Mouse (Mus musculus) left cerebral cortex, adult 2 months (tissue): Measurements from ENCODE around the gene Ttc13. TPM values are rescaled to one million over a fixed set of nuclear protein-coding genes. Genes with fewer than 3 reads are reported as not detected.

Source experiments
- DNase-seq, 2 experiments: peaks; one replicate each; pipeline ENCODE4 v3.0.0; 2021 to 2022; ENCODE audit warnings: low spot score in 2 of 2, mixed read lengths in 1 of 2; ENCODE audit errors: extremely low spot score in 1 of 2
- H3K27ac ChIP-seq: fragments of 200-600 bp; 2 replicates; pipeline ENCODE4 v1.8.1; 2022
- H3K4me3 ChIP-seq: fragments of 200-600 bp; 2 replicates; pipeline ENCODE4 v1.8.1; 2022
- CTCF ChIP-seq: fragments of 200-600 bp; IDR thresholded peaks from 2 replicates; pipeline ENCODE4 v1.8.1; 2022; ENCODE audit warnings: antibody characterized with exemption, mild to moderate bottlenecking, moderate library complexity
- intact Hi-C: fragments of 180-260 bp; cut with DNase I; formaldehyde crosslinking; loops from one replicate; pipeline ENCODE4 v1.15.1; 2025
- total RNA-seq, 2 experiments: library from RNA; stranded (reverse); gene quantifications; 2 replicates each; pipeline ENCODE4 v1.2.3; 2021

Ttc13 gene
- total RNA-seq, 2 experiments from 2014 or later: 41.4 to 42.6 TPM

DNA sequence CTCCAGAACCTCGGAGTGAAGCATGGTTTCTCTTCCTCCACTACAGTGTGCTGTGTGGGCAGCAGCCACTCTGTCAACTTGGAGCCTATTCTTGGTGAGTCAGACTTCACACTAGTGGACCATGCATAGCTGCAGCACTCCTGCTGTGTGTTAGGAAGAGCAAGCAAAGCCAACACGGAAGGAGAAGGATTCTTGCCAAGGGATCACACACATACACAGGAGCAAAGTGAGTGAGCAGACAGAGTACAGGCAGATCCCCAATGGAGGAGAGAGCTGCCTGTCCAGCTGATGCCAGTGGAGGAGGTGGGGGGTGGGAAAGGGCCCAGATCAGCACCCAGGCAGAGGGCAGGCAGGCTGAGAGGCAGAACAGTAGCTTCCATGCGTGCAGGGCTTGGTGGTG lies 19.6 kb downstream of the Ttc13 start:
- no peak for DNase-seq
- intact Hi-C loops: no loop called here
- no peak overlapping the region for H3K27ac ChIP-seq

GRCm38 (mm10) chr8:124701023-124701422 lies 20.8 kb downstream of the Ttc13 start:
- Histone ChIP-seq H3K4me3 (no peak overlapping the region), H3K27ac (no peak overlapping the region)
- intact Hi-C loops: no loop called here
- no peak for DNase-seq
- TF ChIP-seq CTCF: no peak

More for the DNA sequence above, 19.6 kb downstream of the Ttc13 start:
- no peak for TF ChIP-seq CTCF
- H3K4me3 ChIP-seq: no peak overlapping the region

DNA sequence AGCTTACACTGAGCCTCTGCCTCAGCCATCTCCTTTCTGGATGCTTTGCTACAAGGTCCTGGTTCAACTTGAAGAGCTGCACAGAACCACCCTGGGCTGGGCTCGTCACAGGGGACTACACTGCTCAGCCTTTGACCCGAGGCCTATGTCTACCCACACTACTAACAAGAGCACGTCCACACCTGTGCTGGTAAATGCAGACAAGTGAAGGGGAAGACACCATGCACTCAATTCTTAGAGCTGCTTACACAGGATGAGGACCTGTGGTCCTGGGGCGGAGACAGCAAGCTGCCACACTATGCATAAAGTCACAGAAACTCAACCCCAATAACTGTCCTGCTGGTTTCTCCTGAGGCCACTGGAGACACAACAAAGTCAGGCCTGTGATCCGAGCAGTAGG lies 21.5 kb downstream of the Ttc13 start:
- intact Hi-C loops: no loop called here
- DNase-seq: no peak
- Histone ChIP-seq H3K27ac (no peak overlapping the region), H3K4me3 (no peak overlapping the region)
- TF ChIP-seq CTCF: no peak

- Histone ChIP-seq H3K27ac (no peak overlapping the region), H3K4me3 (no peak overlapping the region)
- TF ChIP-seq CTCF: no peak
- intact Hi-C loops: no loop called here
- DNase-seq: no peak
Measured at GRCm38 (mm10) chr8:124695424-124696100, 26.2 kb downstream of the Ttc13 start.

GRCm38 (mm10) chr8:124691706-124692105 lies 30.1 kb downstream of the Ttc13 start:
- intact Hi-C loops: no loop called here
- no peak for DNase-seq
- Histone ChIP-seq H3K27ac (no peak overlapping the region), H3K4me3 (no peak overlapping the region)
- no peak for TF ChIP-seq CTCF

DNA sequence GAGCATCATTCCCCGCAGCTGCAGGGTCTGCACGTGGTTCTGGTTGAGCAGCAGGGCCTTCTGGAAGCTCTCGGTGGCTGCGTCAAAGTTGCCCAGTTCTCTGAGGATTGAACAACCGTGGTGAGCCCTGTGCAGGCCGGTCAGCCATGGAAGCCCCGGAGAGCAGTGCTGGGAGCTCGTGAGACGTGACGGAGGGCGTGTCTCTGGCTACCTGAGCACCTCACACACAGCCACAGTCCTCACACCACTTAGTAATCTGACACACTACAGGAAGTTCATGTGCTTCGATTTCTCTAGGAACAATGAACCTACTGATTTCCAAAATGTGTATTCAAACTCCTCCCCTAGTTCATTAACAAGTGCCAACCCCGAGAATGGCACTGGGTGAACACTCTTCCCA lies 32.9 kb downstream of the Ttc13 start:
- DNase-seq: no peak
- Histone ChIP-seq H3K4me3 (no peak overlapping the region), H3K27ac (no peak overlapping the region)
- intact Hi-C loops: no loop called here
- TF ChIP-seq CTCF: no peak

- Histone ChIP-seq H3K4me3 (no peak overlapping the region), H3K27ac (no peak overlapping the region)
- no peak for TF ChIP-seq CTCF
- DNase-seq: no peak
- intact Hi-C loops: no loop called here
Measured at GRCm38 (mm10) chr8:124682218-124682617, 39.6 kb downstream of the Ttc13 start.

DNA sequence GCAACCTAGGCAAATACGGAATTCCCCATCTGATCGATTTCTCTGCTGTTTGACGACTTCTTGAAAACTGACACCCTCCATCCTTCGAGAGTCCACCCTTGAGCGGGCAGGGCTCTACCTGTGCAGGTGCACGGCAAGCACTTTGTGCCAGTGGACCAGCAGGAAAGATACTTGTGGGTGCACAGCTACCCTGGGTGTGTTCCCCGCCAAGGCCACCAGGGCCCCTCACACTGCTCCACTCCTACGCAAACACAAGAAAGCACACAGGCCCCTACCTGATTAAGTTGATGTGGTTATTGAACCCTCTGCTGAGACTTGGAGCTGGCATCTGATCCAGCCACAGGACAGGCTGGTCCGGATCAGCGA lies 40.0 kb downstream of the Ttc13 start:
- DNase-seq: no peak
- TF ChIP-seq CTCF: no peak; the same call in none of the 2 replicates
- H3K27ac ChIP-seq: no peak overlapping the region
- intact Hi-C loops: no loop called here
- H3K4me3 ChIP-seq: no peak overlapping the region

GRCm38 (mm10) chr8:124681077-124681791 lies 40.5 kb downstream of the Ttc13 start:
- intact Hi-C loops: no loop called here

GRCm38 (mm10) chr8:124678246-124678645 lies 43.5 kb downstream of the Ttc13 start:
- Histone ChIP-seq H3K4me3 (no peak overlapping the region), H3K27ac (no peak overlapping the region)
- no peak for TF ChIP-seq CTCF
- no peak for DNase-seq
- intact Hi-C loops: loop anchor here (10.0 kb wide), 1 partner anchor 273 kb away; no protein-coding TSS in a partner anchor

More at GRCm38 (mm10) chr8:124681077-124681791, 40.5 kb downstream of the Ttc13 start:
- DNase-seq: no peak
- no peak overlapping the region for H3K27ac ChIP-seq
- H3K4me3 ChIP-seq: no peak overlapping the region
- no peak for TF ChIP-seq CTCF

DNA sequence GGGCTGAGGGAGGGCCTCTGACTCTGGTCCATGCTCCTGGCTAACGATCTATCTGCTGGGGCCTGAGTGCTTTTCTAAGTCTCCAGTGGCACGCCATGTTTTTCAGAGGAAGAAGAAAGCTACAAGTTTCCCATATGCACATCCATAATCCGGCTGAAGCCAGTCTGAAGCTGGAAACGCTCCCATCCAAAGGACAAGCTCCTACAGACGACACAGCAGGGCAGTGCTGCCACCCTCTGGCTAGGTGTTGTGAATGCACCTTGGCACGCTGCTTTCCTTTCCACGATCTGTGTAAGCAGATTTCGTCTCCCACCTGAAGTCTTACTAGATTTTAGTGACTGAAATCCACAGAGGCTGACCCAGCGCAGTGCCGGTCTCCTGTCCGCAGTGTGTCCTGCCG lies 44.3 kb downstream of the Ttc13 start:
- Histone ChIP-seq H3K4me3 (no peak overlapping the region), H3K27ac (peak overlapping the region; percentile 66)
- intact Hi-C loops: loop anchor here (1.0 to 10.0 kb wide), 2 partner anchors 60 to 273 kb away; no protein-coding TSS in a partner anchor
- TF ChIP-seq CTCF: peak; percentile 99
- DNase-seq: peak; percentile 85 to 87

GRCm38 (mm10) chr8:124677078-124677477 lies 44.7 kb downstream of the Ttc13 start:
- Histone ChIP-seq H3K4me3 (no peak overlapping the region), H3K27ac (peak overlapping the region; percentile 66)
- intact Hi-C loops: loop anchor here (1.0 to 10.0 kb wide), 2 partner anchors 60 to 272 kb away; no protein-coding TSS in a partner anchor
- DNase-seq: no peak
- no peak for TF ChIP-seq CTCF
